12 mouse cellular contexts compared by ENCODE assay signal in the genomic region with DNA sequence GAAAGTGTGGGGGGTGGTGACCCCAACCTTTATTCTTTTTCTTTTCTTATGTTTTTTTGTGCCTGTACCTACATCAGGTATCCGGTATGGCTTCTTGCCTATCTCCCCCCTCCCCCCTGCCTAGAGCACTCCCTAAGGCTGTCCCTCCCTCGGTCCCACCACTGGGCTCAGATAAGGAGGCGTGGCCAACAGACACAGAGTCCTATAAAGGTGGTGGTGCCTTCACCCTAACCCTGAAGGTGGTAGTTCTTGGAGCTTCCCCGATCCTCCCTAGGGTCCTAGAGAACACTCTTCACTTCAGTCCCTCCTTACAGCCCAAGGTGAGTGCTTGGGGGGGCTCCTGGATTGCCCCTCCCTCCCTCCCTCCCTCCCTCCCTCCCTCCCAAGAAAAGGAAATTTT. TPM values are rescaled to one million over a fixed set of nuclear protein-coding genes. Genes with fewer than 3 reads are reported as not detected.
A peak's percentile ranks its signal among the peaks of the same experiment; 100 is the strongest.
DNase-seq lines count a peak whose midpoint lies in the region; ATAC-seq and TF ChIP-seq lines count a peak whose summit lies in the region.
"Had no signal": no experiment of that assay in that cellular context is flagged by ENCODE, and none has a peak within 500 bp of the region (broad histone marks: within the 10 kb centered on the region; RNA-seq: fewer than 3 reads in every experiment).

No protein-coding gene starts in this region.

- H3K4me2 ChIP-seq in hindbrain, embryonic 16.5 days (ENCODE audit: low read length), result no peak overlapping the region
- no peak overlapping the region for H3K4me2 ChIP-seq in hindbrain, embryonic 14.5 days (replicated peaks)
- H3K4me2 ChIP-seq in neural tube, embryonic 13.5 days, result no peak overlapping the region
- H3K4me2 ChIP-seq in liver, embryonic 11.5 days, result peak overlapping the region; percentile 96

- H3K9ac ChIP-seq in hindbrain, embryonic 16.5 days (ENCODE audit: low read depth, low read length), result no peak overlapping the region
- no peak overlapping the region for H3K9ac ChIP-seq in hindbrain, embryonic 14.5 days
- no peak overlapping the region for H3K9ac ChIP-seq in neural tube, embryonic 13.5 days
- H3K9ac ChIP-seq in liver, embryonic 11.5 days (ENCODE audit: low read depth, low read length), result no peak overlapping the region

- 9% methylated on average over 4 of the region's 4 CpGs for WGBS in hindbrain, embryonic 16.5 days
- 15% methylated on average over 4 of the region's 4 CpGs for WGBS in hindbrain, embryonic 14.5 days
- WGBS in neural tube, embryonic 13.5 days, result 15% methylated on average over 4 of the region's 4 CpGs
- 12% methylated on average over 4 of the region's 4 CpGs for WGBS in liver, embryonic 11.5 days
- WGBS in thymus, adult 2 months, result 44% methylated on average over 4 of the region's 4 CpGs
- WGBS in limb, embryonic 10.5 days, result 6% methylated on average over 4 of the region's 4 CpGs

- no peak overlapping the region for H3K27ac ChIP-seq in hindbrain, embryonic 16.5 days (ENCODE audit: low read depth, low read length)
- H3K27ac ChIP-seq in hindbrain, embryonic 14.5 days, result no peak overlapping the region
- H3K27ac ChIP-seq in neural tube, embryonic 13.5 days (replicated peaks), result no peak overlapping the region
- no peak overlapping the region for H3K27ac ChIP-seq in liver, embryonic 11.5 days (ENCODE audit: low read depth, low read length)
- no peak overlapping the region for H3K27ac ChIP-seq in thymus, adult 2 months (ENCODE audit: control insufficient read depth, insufficient read depth, low read length)
- no peak overlapping the region for H3K27ac ChIP-seq in limb, embryonic 10.5 days

- no peak for TF ChIP-seq CTCF in thymus, adult 2 months (IDR thresholded peaks at IDR 0.05; ENCODE audit: borderline replicate concordance, control insufficient read depth, extremely low read depth, insufficient read depth, low read length, poor library complexity)

- no peak overlapping the region for H3K4me3 ChIP-seq in hindbrain, embryonic 16.5 days (ENCODE audit: low read length)
- H3K4me3 ChIP-seq in hindbrain, embryonic 14.5 days (replicated peaks; ENCODE audit: low read length), result no peak overlapping the region
- H3K4me3 ChIP-seq in neural tube, embryonic 13.5 days, result peak overlapping the region; percentile 49; the same call in 1 of the 2 replicates
- peak overlapping the region; percentile 57; the same call in 1 of the 2 replicates for H3K4me3 ChIP-seq in liver, embryonic 11.5 days (ENCODE audit: low read depth, low read length)
- no peak overlapping the region for H3K4me3 ChIP-seq in thymus, adult 2 months (ENCODE audit: control insufficient read depth, insufficient read depth, low read length)
- no peak overlapping the region for H3K4me3 ChIP-seq in limb, embryonic 10.5 days

- H3K9me3 ChIP-seq in hindbrain, embryonic 16.5 days (ENCODE audit: control insufficient read depth, low read length), result no peaks in the 10 kb centered on the region
- H3K9me3 ChIP-seq in hindbrain, embryonic 14.5 days (ENCODE audit: control insufficient read depth, low read length), result no peaks in the 10 kb centered on the region
- H3K9me3 ChIP-seq in neural tube, embryonic 13.5 days, result no peaks in the 10 kb centered on the region
- no peaks in the 10 kb centered on the region for H3K9me3 ChIP-seq in liver, embryonic 11.5 days (ENCODE audit: control insufficient read depth, low read length)
- no peaks in the 10 kb centered on the region for H3K9me3 ChIP-seq in limb, embryonic 10.5 days (replicated peaks)

- peaks cover 7% of the 10 kb centered on the region; the same call in 1 of the 2 replicates for H3K4me1 ChIP-seq in hindbrain, embryonic 16.5 days (ENCODE audit: control insufficient read depth, insufficient read depth, low read depth, low read length)
- H3K4me1 ChIP-seq in hindbrain, embryonic 14.5 days (replicated peaks; ENCODE audit: control insufficient read depth, insufficient read depth, low read length), result peaks cover 5% of the 10 kb centered on the region; the same call in 1 of the 2 replicates
- peaks cover 17% of the 10 kb centered on the region for H3K4me1 ChIP-seq in neural tube, embryonic 13.5 days (replicated peaks)
- H3K4me1 ChIP-seq in liver, embryonic 11.5 days (replicated peaks; ENCODE audit: control insufficient read depth, insufficient read depth, low read length), result peaks cover 15% of the 10 kb centered on the region
- H3K4me1 ChIP-seq in thymus, adult 2 months (replicated peaks; ENCODE audit: control insufficient read depth, insufficient read depth, low read length), result peaks cover 4% of the 10 kb centered on the region; the same call in 1 of the 2 replicates
- peaks cover 26% of the 10 kb centered on the region for H3K4me1 ChIP-seq in limb, embryonic 10.5 days

- H3K36me3 ChIP-seq in hindbrain, embryonic 16.5 days (ENCODE audit: control insufficient read depth, insufficient read depth, low read length), result no peaks in the 10 kb centered on the region
- no peaks in the 10 kb centered on the region for H3K36me3 ChIP-seq in hindbrain, embryonic 14.5 days (replicated peaks; ENCODE audit: control insufficient read depth, insufficient read depth)
- H3K36me3 ChIP-seq in neural tube, embryonic 13.5 days, result no peaks in the 10 kb centered on the region
- no peaks in the 10 kb centered on the region for H3K36me3 ChIP-seq in liver, embryonic 11.5 days (ENCODE audit: control insufficient read depth, insufficient read depth, low read length)
- no peaks in the 10 kb centered on the region for H3K36me3 ChIP-seq in thymus, adult 2 months (ENCODE audit: control insufficient read depth, insufficient read depth, low read length)
- no peaks in the 10 kb centered on the region for H3K36me3 ChIP-seq in limb, embryonic 10.5 days

- TF ChIP-seq POLR2A in thymus, adult 2 months (IDR thresholded peaks at IDR 0.05; ENCODE audit: control insufficient read depth, extremely low read depth, insufficient read depth, low read length, poor library complexity), result no peak

- ATAC-seq in hindbrain, embryonic 16.5 days, result peak; percentile 45; the same call in 1 of the 2 replicates
- ATAC-seq in hindbrain, embryonic 14.5 days (ENCODE audit: low FRiP score), result no peak
- ATAC-seq in neural tube, embryonic 13.5 days (ENCODE audit: low read depth), result peak; percentile 23; the same call in 1 of the 2 replicates
- ATAC-seq in liver, embryonic 11.5 days (replicated peaks; ENCODE audit: low FRiP score), result peak; percentile 87

- DNase-seq in hindbrain, embryonic 14.5 days (ENCODE audit: low spot score), result no peak
- no peak for DNase-seq in neural tube, embryonic 10.5 days (ENCODE audit: extremely low spot score, low spot score)
- peak; percentile 39 for DNase-seq in liver, embryonic 11.5 days (ENCODE audit: low spot score)
- no peak for DNase-seq in thymus, adult 2 months
- no peak for DNase-seq in limb, embryonic 10.5 days (ENCODE audit: low spot score)
- DNase-seq: adrenal gland, adult 2 months; cerebellum, adult 11 months; lung, adult 18-20 months had no signal

- H3K27me3 ChIP-seq in hindbrain, embryonic 16.5 days (replicated peaks; ENCODE audit: control insufficient read depth, insufficient read depth, low read length), result peaks cover 2% of the 10 kb centered on the region; the same call in 1 of the 2 replicates
- peaks cover 11% of the 10 kb centered on the region; the same call in 1 of the 2 replicates for H3K27me3 ChIP-seq in hindbrain, embryonic 14.5 days (ENCODE audit: control insufficient read depth, insufficient read depth, low read length)
- peaks cover 63% of the 10 kb centered on the region for H3K27me3 ChIP-seq in neural tube, embryonic 13.5 days
- H3K27me3 ChIP-seq in liver, embryonic 11.5 days (replicated peaks; ENCODE audit: control insufficient read depth, insufficient read depth, low read length), result peaks cover 39% of the 10 kb centered on the region
- peaks cover 16% of the 10 kb centered on the region for H3K27me3 ChIP-seq in thymus, adult 2 months (ENCODE audit: control insufficient read depth, insufficient read depth, low read length)
- peaks cover 63% of the 10 kb centered on the region for H3K27me3 ChIP-seq in limb, embryonic 10.5 days (ENCODE audit: low read depth, poor library complexity, severe bottlenecking)

RNA-seq across cellular contexts. Expression of a gene that starts 9.7 kb away (rescaled TPM):
- 0.13 and 0.26 TPM in 2 replicates for polyA plus RNA-seq in hindbrain, embryonic 16.5 days (2015; fragmentation: Nextera tagmentation; extraction: Ambion mirVana)
- polyA plus RNA-seq in hindbrain, embryonic 14.5 days (2014; fragmentation: Nextera tagmentation; extraction: Ambion mirVana), result 0.10 and 0.24 TPM in 2 replicates
- polyA plus RNA-seq in neural tube, embryonic 13.5 days (2015; fragmentation: Nextera tagmentation; extraction: Ambion mirVana), result 0.15 TPM in 1 of 2 replicates, not detected in the other
- 0.66 and 0.92 TPM in 2 replicates for polyA plus RNA-seq in liver, embryonic 11.5 days (2014; fragmentation: Nextera tagmentation; extraction: Ambion mirVana)
- 0.15 and 0.24 TPM in 2 replicates for polyA plus RNA-seq in thymus, adult 2 months (2012; rRNA removed)
- polyA plus RNA-seq in limb, embryonic 10.5 days (2016; fragmentation: Nextera tagmentation; extraction: Ambion mirVana), result 0.11 TPM in 1 of 2 replicates, not detected in the other
- polyA plus RNA-seq: heart, embryonic 14.5 days had no signal

RNA-seq across cellular contexts. Expression of a gene that starts 11.0 kb away (rescaled TPM):
- 29.7 and 31.9 TPM in 2 replicates for polyA plus RNA-seq in hindbrain, embryonic 16.5 days (2015; fragmentation: Nextera tagmentation; extraction: Ambion mirVana)
- 22.1 and 23.5 TPM in 2 replicates for polyA plus RNA-seq in hindbrain, embryonic 14.5 days (2014; fragmentation: Nextera tagmentation; extraction: Ambion mirVana)
- polyA plus RNA-seq in neural tube, embryonic 13.5 days (2015; fragmentation: Nextera tagmentation; extraction: Ambion mirVana), result 32.0 and 35.4 TPM in 2 replicates
- 22.2 and 23.5 TPM in 2 replicates for polyA plus RNA-seq in liver, embryonic 11.5 days (2014; fragmentation: Nextera tagmentation; extraction: Ambion mirVana)
- polyA plus RNA-seq in thymus, adult 2 months (2012; rRNA removed), result 31.4 and 31.7 TPM in 2 replicates
- polyA plus RNA-seq in limb, embryonic 10.5 days (2016; fragmentation: Nextera tagmentation; extraction: Ambion mirVana), result 47.1 and 49.2 TPM in 2 replicates

RNA-seq across cellular contexts. Expression of a gene that starts 13.9 kb away (rescaled TPM):
- polyA plus RNA-seq in hindbrain, embryonic 16.5 days (2015; fragmentation: Nextera tagmentation; extraction: Ambion mirVana), result not detected in 2 replicates
- not detected in 2 replicates for polyA plus RNA-seq in hindbrain, embryonic 14.5 days (2014; fragmentation: Nextera tagmentation; extraction: Ambion mirVana)
- not detected in 2 replicates for polyA plus RNA-seq in neural tube, embryonic 13.5 days (2015; fragmentation: Nextera tagmentation; extraction: Ambion mirVana)
- not detected in 2 replicates for polyA plus RNA-seq in liver, embryonic 11.5 days (2014; fragmentation: Nextera tagmentation; extraction: Ambion mirVana)
- 1.1 and 2.5 TPM in 2 replicates for polyA plus RNA-seq in thymus, adult 2 months (2012; rRNA removed)
- polyA plus RNA-seq in limb, embryonic 10.5 days (2016; fragmentation: Nextera tagmentation; extraction: Ambion mirVana), result not detected in 2 replicates
- polyA plus RNA-seq: frontal cortex, adult 2 months; heart, embryonic 14.5 days had no signal

RNA-seq across cellular contexts. Expression of a gene that starts 43.9 kb away (rescaled TPM):
- 49.0 and 58.4 TPM in 2 replicates for polyA plus RNA-seq in hindbrain, embryonic 16.5 days (2015; fragmentation: Nextera tagmentation; extraction: Ambion mirVana)
- 41.0 and 43.1 TPM in 2 replicates for polyA plus RNA-seq in hindbrain, embryonic 14.5 days (2014; fragmentation: Nextera tagmentation; extraction: Ambion mirVana)
- 43.7 and 43.9 TPM in 2 replicates for polyA plus RNA-seq in neural tube, embryonic 13.5 days (2015; fragmentation: Nextera tagmentation; extraction: Ambion mirVana)
- polyA plus RNA-seq in liver, embryonic 11.5 days (2014; fragmentation: Nextera tagmentation; extraction: Ambion mirVana), result 45.2 and 47.7 TPM in 2 replicates
- polyA plus RNA-seq in thymus, adult 2 months (2012; rRNA removed), result 245 and 301 TPM in 2 replicates
- polyA plus RNA-seq in limb, embryonic 10.5 days (2016; fragmentation: Nextera tagmentation; extraction: Ambion mirVana), result 33.2 and 40.1 TPM in 2 replicates

Comparison
In these comparisons a context has a peak if more than half of its experiments do, and no peak if none do; other contexts are left out.
1. H3K4me3 ChIP-seq: peak in neural tube, embryonic 13.5 days (single experiment) and liver, embryonic 11.5 days (single experiment); none in hindbrain, embryonic 16.5 days (single experiment), hindbrain, embryonic 14.5 days (single experiment), thymus, adult 2 months (single experiment) and limb, embryonic 10.5 days (single experiment).